Mouse (Mus musculus): ENCODE measurements around the gene Akr1b7. TPM values are rescaled to one million over a fixed set of nuclear protein-coding genes. Genes with fewer than 3 reads are reported as not detected.

The Akr1b7 gene
- polyA plus RNA-seq, 1 experiment from 2014 or later = 18.1 TPM

Other genes starting within 250 kb of the Akr1b7 start
- 19.5 and 21.4 TPM in 2 replicates for gene Slc35b4, start 235.2 kb upstream of the Akr1b7 start, polyA plus RNA-seq (2015; fragmentation: Nextera tagmentation; extraction: Ambion mirVana)
- 40.0 and 43.5 TPM in 2 replicates for gene Akr1b3, start 94.9 kb upstream of the Akr1b7 start, polyA plus RNA-seq (2015; fragmentation: Nextera tagmentation; extraction: Ambion mirVana)
- 4.4 and 4.8 TPM in 2 replicates for gene Akr1b8, start 58.2 kb upstream of the Akr1b7 start, polyA plus RNA-seq (2015; fragmentation: Nextera tagmentation; extraction: Ambion mirVana)
- 7.0 and 8.7 TPM in 2 replicates for gene Akr1b10, start 28.1 kb upstream of the Akr1b7 start, polyA plus RNA-seq (2015; fragmentation: Nextera tagmentation; extraction: Ambion mirVana)
- gene Bpgm, start 63.9 kb downstream of the Akr1b7 start, polyA plus RNA-seq (2015; fragmentation: Nextera tagmentation; extraction: Ambion mirVana) = 194 and 219 TPM in 2 replicates
- 58.0 and 63.2 TPM in 2 replicates for gene Cald1, start 186.2 kb downstream of the Akr1b7 start, polyA plus RNA-seq (2015; fragmentation: Nextera tagmentation; extraction: Ambion mirVana)

Data from liver, embryonic 15.5 days (tissue).